ENCODE assay signal across 21 mouse cellular contexts in the genomic region with DNA sequence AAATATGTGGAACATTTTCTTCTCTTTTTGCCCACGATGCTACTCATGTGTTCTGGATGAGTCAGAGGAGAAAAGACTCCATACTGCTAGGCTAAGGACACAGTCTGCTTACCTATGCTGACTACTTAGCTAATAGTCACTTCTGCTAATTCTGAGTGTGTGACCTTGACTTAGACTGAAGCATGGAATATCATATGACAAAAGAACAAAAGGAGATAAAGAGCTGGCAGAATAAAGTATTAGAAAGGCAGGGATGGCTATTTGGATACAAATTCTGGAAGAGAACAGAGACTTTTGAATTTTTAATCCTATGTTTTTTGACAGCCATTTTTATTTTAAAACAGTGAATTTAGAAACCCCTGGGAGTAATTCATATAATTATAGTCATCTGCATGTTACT. TPM values are rescaled to one million over a fixed set of nuclear protein-coding genes. Genes with fewer than 3 reads are reported as not detected.
"Had no signal": no experiment of that assay in that cellular context is flagged by ENCODE, and none has a peak within 500 bp of the region (broad histone marks: within the 10 kb centered on the region; RNA-seq: fewer than 3 reads in every experiment).

No protein-coding gene starts in this region.

- ATAC-seq: lung, postnatal 0 days had no signal

- H3K4me3 ChIP-seq: kidney, embryonic 15.5 days; left cerebral cortex, adult 2 months; limb, embryonic 10.5 days; liver, embryonic 15.5 days; neural tube, embryonic 13.5 days had no signal

- H3K27ac ChIP-seq: kidney, embryonic 15.5 days; left cerebral cortex, adult 2 months; limb, embryonic 10.5 days; liver, embryonic 15.5 days; neural tube, embryonic 13.5 days had no signal

- H3K36me3 ChIP-seq: kidney, embryonic 15.5 days; limb, embryonic 10.5 days; liver, embryonic 15.5 days; neural tube, embryonic 13.5 days had no signal

- H3K4me2 ChIP-seq: kidney, embryonic 15.5 days; liver, embryonic 11.5 days; liver, embryonic 15.5 days; neural tube, embryonic 13.5 days had no signal

- DNase-seq: kidney, postnatal 14 days; lung, adult 2 months; lung, postnatal 36 days; midbrain, embryonic 14.5 days; retina, postnatal 1 day; right cerebral cortex, postnatal 4 days; spleen, adult 18-20 months; thymus, adult 18-20 months; thymus, postnatal 14 days had no signal

- H3K27me3 ChIP-seq: kidney, embryonic 15.5 days; liver, embryonic 15.5 days; neural tube, embryonic 13.5 days had no signal

- H3K9me3 ChIP-seq: kidney, embryonic 15.5 days; limb, embryonic 10.5 days; liver, embryonic 15.5 days; neural tube, embryonic 13.5 days had no signal

- H3K4me1 ChIP-seq: kidney, embryonic 15.5 days; limb, embryonic 10.5 days; liver, embryonic 15.5 days; neural tube, embryonic 13.5 days had no signal

- H3K9ac ChIP-seq: kidney, embryonic 15.5 days; liver, embryonic 15.5 days; neural tube, embryonic 13.5 days had no signal

RNA-seq across cellular contexts. Expression of a gene that starts 0.8 kb away (rescaled TPM):
- total RNA-seq: layer of hippocampus, postnatal 25 days; left cerebral cortex, adult 2 months; left cerebral cortex, postnatal 14 days; megakaryocyte progenitor cell, adult 5-6 weeks; monocyte, adult 5-6 weeks had no signal
- polyA plus RNA-seq: kidney, embryonic 15.5 days; limb, embryonic 10.5 days; liver, embryonic 11.5 days; midbrain, embryonic 14.5 days; neural tube, embryonic 13.5 days; stomach, embryonic 14.5 days had no signal
